Mouse (Mus musculus) cortical plate, adult 2 months (tissue): Measurements from ENCODE around the gene Ppp4r2. TPM values are rescaled to one million over a fixed set of nuclear protein-coding genes. Genes with fewer than 3 reads are reported as not detected.

Experiments used
- H3K27ac ChIP-seq: fragments of 200-500 bp; 2 replicates; pipeline ENCODE4 v1.5.1; 2012; ENCODE audit warnings: low read length, control low read depth, inconsistent platforms; ENCODE audit not compliant: insufficient read depth
- H3K4me1 ChIP-seq: fragments of 200-500 bp; 2 replicates; pipeline ENCODE4 v1.6.1; 2011; ENCODE audit warnings: low read length; ENCODE audit not compliant: control insufficient read depth, insufficient read depth
- H3K4me3 ChIP-seq: fragments of 200-500 bp; 2 replicates; pipeline ENCODE4 v1.5.1; 2011; ENCODE audit warnings: mild to moderate bottlenecking, low read length, control low read depth; ENCODE audit not compliant: insufficient read depth
- CTCF ChIP-seq: fragments of 200-500 bp; IDR thresholded peaks from 2 replicates; pipeline ENCODE4 v1.5.1; 2011; ENCODE audit warnings: mild to moderate bottlenecking, control low read depth, low read length; ENCODE audit not compliant: insufficient read depth; ENCODE audit errors: extremely low read depth
- POLR2A ChIP-seq: fragments of 200-500 bp; IDR thresholded peaks from 2 replicates; pipeline ENCODE4 v1.6.1; 2011; ENCODE audit warnings: mild to moderate bottlenecking, low read length, control low read depth; ENCODE audit not compliant: insufficient read depth; ENCODE audit errors: extremely low read depth
- polyA plus RNA-seq: library from polyadenylated mRNA; depleted of rRNA; stranded (reverse); fragments of >200 nt; gene quantifications from 2 replicates; pipeline ENCODE4 v1.2.3, GENCODE M21; 2012; rRNA removed

The Ppp4r2 gene
- 31.4 and 32.5 TPM in 2 replicates for polyA plus RNA-seq

- H3K4me1 ChIP-seq = peaks cover 4% of the 10 kb centered on the region; the same call in 1 of the 2 replicates
- TF ChIP-seq POLR2A (no peak), CTCF (no peak)
- H3K4me3 ChIP-seq = peak within 1 kb of the TSS; percentile 93
- peak within 1 kb of the TSS; percentile 85 for H3K27ac ChIP-seq
Measured at GRCm38 (mm10) chr6:100833355-100833754, at the start of gene Ppp4r2. Ppp4r2 (plus strand) TSS chr6:100833622.

- H3K4me1 ChIP-seq = no peaks in the 10 kb centered on the region
- no peak for TF ChIP-seq CTCF
- H3K27ac ChIP-seq = no peak overlapping the region
- H3K4me3 ChIP-seq = no peak overlapping the region
Measured at GRCm38 (mm10) chr6:100787726-100788125, 45.7 kb upstream of the Ppp4r2 start.

GRCm38 (mm10) chr6:100789161-100789560, 44.3 kb upstream of the Ppp4r2 start:
- Histone ChIP-seq H3K27ac (no peak overlapping the region), H3K4me1 (no peaks in the 10 kb centered on the region), H3K4me3 (no peak overlapping the region)
- TF ChIP-seq POLR2A (no peak), CTCF (no peak)

- Histone ChIP-seq H3K27ac (no peak overlapping the region), H3K4me1 (no peaks in the 10 kb centered on the region), H3K4me3 (no peak overlapping the region)
- TF ChIP-seq POLR2A (no peak), CTCF (no peak)
Measured at GRCm38 (mm10) chr6:100792055-100792659, 41.3 kb upstream of the Ppp4r2 start.

GRCm38 (mm10) chr6:100792973-100793769, 40.3 kb upstream of the Ppp4r2 start:
- H3K4me3 ChIP-seq = no peak overlapping the region
- no peak overlapping the region for H3K27ac ChIP-seq
- TF ChIP-seq CTCF (no peak), POLR2A (no peak)
- no peaks in the 10 kb centered on the region for H3K4me1 ChIP-seq

GRCm38 (mm10) chr6:100795797-100796196, 37.6 kb upstream of the Ppp4r2 start:
- H3K4me3 ChIP-seq = no peak overlapping the region
- no peak overlapping the region for H3K27ac ChIP-seq
- H3K4me1 ChIP-seq = no peaks in the 10 kb centered on the region
- TF ChIP-seq POLR2A (no peak), CTCF (no peak)

GRCm38 (mm10) chr6:100799290-100799689, 34.1 kb upstream of the Ppp4r2 start:
- Histone ChIP-seq H3K4me3 (no peak overlapping the region), H3K4me1 (no peaks in the 10 kb centered on the region), H3K27ac (no peak overlapping the region)
- no peak for TF ChIP-seq POLR2A
- no peak for TF ChIP-seq CTCF

GRCm38 (mm10) chr6:100799766-100800165, 33.7 kb upstream of the Ppp4r2 start:
- H3K27ac ChIP-seq = no peak overlapping the region
- H3K4me3 ChIP-seq = no peak overlapping the region
- no peak for TF ChIP-seq POLR2A
- no peaks in the 10 kb centered on the region for H3K4me1 ChIP-seq

GRCm38 (mm10) chr6:100800497-100800955, 32.9 kb upstream of the Ppp4r2 start:
- TF ChIP-seq CTCF (no peak), POLR2A (no peak)
- no peak overlapping the region for H3K27ac ChIP-seq
- H3K4me3 ChIP-seq = no peak overlapping the region
- no peaks in the 10 kb centered on the region for H3K4me1 ChIP-seq

GRCm38 (mm10) chr6:100802381-100803083, 30.9 kb upstream of the Ppp4r2 start:
- no peak for TF ChIP-seq CTCF
- Histone ChIP-seq H3K27ac (no peak overlapping the region), H3K4me3 (no peak overlapping the region), H3K4me1 (no peaks in the 10 kb centered on the region)
